Mouse (Mus musculus): ENCODE data around the gene Drap1.

Gene Drap1

DNA sequence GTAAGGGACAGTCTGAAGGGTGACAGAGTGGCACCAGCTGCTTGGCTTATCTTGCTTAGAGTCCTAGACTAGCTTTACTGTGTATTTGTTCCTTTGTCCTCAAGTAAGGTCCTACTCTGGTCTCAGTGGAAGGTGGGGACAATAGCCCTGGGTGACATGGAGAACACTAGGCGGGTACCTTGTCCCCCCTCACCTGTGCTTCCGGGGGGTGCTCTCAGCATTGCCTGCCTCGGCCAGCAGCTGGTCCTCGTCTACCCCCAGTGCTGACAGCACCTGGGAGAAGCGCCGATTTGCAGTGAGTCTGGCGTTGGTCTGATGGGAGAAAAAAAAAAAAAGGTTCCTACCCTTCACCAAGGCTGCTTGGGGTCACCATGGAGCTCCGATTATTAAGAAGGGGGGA lies 34.4 kb downstream of the Drap1 start:
- in situ Hi-C loops (cut with MboI, MseI): loop anchor here (5.0 to 25.0 kb wide), 2 partner anchors 62 to 1828 kb away; no protein-coding TSS in a partner anchor

DNA sequence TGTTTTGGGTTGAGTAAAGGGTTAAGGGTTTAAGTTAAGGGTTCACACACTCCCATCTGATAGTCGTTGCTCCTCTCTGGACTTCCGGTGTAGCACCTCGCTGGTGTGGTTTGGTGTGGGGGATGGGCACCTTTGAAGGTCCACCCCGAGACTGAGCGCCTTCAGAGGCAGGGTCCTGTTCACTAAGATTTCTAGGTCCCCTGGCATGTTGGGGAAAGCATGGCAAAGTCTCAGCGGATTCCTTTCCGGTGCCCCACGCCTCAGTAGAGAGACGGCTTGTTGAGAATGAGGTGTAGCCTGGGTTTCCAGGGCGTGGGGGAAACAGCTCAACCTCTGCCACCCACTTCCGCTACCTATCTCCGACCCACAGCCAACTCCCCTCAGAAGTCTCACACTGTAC lies 35.1 kb downstream of the Drap1 start:
- in situ Hi-C loops (cut with MboI, MseI): loop anchor here (5.0 to 25.0 kb wide), 2 partner anchors 63 to 1827 kb away; no protein-coding TSS in a partner anchor

DNA sequence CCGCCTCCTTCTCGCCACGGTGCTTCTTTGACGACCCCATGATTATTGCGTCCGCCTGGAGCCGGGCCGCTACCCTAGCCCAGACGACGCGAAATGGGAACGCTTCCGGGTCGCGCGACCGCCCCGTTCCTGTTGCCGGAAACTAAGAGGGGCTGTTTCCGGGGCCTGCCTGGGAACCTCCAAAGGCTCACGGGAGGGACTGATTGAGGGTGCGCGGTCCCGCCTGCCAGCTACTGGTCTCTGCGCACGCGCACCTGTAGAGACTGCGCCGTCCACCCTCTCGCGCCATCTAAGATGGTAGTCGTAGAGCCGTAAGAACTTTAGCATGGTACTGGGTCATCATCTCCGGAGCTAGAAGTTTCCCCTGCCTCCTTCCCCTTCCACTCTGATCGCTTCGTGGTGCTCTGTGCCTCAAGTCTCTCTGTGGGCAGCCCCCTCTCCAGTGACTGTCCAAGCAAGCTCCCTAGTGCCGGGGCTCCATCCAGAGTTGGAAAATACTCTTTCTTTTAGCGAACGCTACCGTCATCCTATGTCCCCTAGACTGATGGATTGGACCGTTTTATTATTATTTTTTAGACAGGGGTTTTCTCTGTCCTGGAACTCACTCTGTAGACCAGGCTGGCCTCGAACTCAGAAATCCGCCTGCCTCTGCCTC lies 36.1 kb downstream of the Drap1 start, which contains the start of gene Sart1:
Gene Sart1, minus strand, starts transcription at position 116 of the 655 bp plus-strand sequence.
- in situ Hi-C loops (cut with MboI, MseI): loop anchor here in 1 of 2 experiments (25.0 kb wide), 1 partner anchor 1826 kb away; no protein-coding TSS in a partner anchor

DNA sequence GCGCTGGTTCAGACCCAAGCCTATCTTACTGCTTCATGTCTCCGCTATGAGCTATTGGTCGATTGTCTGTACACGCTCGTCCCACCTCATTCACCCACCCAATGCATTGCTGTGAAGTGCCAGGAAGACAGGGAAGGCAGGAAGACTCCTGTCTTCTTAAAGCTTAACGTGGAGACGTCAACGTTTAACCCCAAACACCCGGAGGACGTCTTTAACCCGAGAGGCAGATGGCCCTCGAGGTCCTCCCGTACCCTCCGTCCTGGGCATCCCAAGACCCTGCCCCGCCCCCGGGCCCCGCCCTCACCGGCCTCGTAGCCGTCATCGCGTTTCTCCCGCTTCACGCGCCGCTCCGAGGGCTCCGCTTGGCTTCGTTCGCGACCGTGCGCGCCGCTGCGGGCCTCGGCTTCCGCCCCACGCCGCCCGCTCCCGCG lies 36.8 kb downstream of the Drap1 start:
- in situ Hi-C loops (cut with MboI, MseI): loop anchor here in 1 of 2 experiments (25.0 kb wide), 1 partner anchor 1826 kb away; no protein-coding TSS in a partner anchor

DNA sequence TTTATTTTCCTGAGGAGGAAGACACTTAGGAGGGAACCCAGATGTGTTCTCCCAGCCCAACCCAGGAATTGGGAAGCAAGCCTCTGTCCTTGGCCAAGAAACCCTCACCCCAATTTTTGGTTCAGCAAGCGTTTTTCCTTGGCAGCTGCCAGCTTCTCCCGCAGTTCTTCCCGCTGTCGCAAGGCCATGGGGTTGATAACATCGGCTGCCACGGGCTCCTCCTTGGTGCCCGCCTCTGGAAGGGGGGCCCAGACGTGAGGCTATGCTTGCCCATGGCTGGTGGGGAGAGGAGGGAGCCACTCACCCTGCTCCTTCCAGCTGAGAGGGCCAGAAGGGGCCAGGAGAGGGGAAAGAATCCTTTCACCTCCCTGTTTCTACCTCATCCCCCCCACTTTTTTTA lies 40.1 kb downstream of the Drap1 start:
- in situ Hi-C loops (cut with MboI, MseI): loop anchor here in 1 of 2 experiments (25.0 kb wide), 1 partner anchor 1822 kb away; no protein-coding TSS in a partner anchor

DNA sequence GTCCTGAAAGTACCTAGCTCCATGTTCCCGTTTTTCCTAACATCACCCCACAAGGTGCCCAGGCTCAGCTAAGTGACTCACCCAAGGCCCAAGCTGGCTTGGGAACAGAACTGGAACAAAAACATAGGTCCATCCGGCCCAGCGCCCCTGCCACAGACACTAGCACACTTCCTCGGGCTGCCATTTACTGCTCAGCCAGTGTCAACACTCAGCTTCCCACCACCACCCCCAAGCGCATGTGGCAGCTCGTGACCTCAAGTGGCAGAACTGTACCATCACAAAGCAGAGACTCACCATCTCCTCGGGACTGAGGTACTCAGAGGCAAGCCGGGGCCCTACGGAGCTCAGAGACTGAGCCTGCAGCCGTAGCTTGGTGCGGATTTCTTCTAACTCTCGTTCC lies 41.5 kb downstream of the Drap1 start:
- in situ Hi-C loops (cut with MboI, MseI): loop anchor here in 1 of 2 experiments (25.0 kb wide), 1 partner anchor 1821 kb away; no protein-coding TSS in a partner anchor

DNA sequence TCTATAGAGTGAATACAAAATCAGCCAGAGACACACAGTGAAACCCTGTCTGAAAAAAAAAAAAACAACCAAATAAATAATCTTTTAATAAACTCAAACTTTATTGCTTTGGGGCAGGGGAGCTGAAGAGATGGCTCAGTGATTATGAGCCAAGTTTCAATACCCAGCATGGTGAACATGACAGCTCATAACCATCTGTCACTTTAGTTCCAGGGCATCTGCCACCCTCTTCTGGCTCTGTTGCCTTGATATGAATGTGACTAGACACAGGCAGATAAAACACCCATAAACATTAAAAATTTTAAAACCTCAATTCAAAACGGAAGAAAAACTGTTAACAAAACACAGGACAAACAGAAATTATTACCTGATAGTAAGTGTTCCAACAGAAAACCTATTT lies 47.3 kb downstream of the Drap1 start:
- in situ Hi-C loops (cut with MboI, MseI): loop anchor here in 1 of 2 experiments (25.0 kb wide), 1 partner anchor 1815 kb away; no protein-coding TSS in a partner anchor

DNA sequence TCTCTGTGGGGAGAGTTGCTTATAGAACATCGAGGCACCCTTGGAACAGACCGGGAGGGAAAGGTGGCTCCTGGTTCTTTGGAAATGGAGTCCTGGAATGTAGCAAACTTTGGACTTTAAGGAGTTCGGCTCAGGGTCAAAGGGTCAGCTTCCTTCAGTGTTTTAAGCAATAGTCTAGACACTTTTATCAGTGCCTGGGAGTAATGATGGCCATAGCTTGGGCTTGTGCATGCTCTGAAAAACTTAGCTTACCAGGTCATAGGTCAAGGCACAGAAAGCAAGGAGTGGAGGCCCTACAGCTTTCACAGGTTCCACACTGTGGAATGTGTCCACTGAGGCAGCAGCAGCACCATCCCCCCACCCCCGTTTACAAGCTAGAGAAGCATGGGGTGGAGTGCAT lies 50.0 kb downstream of the Drap1 start:
- in situ Hi-C loops (cut with MboI, MseI): loop anchor here in 1 of 2 experiments (25.0 kb wide), 1 partner anchor 1812 kb away; no protein-coding TSS in a partner anchor

DNA sequence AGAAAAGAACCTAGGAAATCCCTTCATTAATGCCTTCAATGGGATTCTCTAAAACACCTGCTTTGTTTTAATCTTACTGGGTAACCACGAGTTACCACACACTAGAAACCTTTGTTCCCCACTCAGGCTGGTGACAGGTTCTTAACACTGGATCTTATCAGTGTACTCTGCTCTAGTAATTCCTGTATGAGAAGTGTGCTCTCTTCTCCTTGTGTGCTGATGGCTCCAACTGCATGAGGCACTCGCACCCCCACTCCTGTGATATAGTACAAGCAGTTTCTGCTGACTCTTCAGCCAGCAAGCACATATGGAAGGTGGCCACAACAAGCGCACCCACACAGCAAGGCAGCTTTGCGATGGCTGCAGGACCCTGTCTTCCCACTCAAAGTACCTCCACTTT lies 50.6 kb downstream of the Drap1 start:
- in situ Hi-C loops (cut with MboI, MseI): no loop called here

Data from T-helper 17 cell (primary cell).